Mouse (Mus musculus) heart, embryonic 10.5 days (tissue): Measurements from ENCODE around the gene Gm42906. TPM values are rescaled to one million over a fixed set of nuclear protein-coding genes. Genes with fewer than 3 reads are reported as not detected.

Experiments
- DNase-seq: peaks from one replicate; pipeline ENCODE4 v3.0.0-alpha.2; 2017; ENCODE audit warnings: low spot score
- H3K27ac ChIP-seq: fragments of 300-500 bp; sonication (generic); 2 replicates; pipeline ENCODE4 v1.5.1; 2016; ENCODE audit warnings: mild to moderate bottlenecking
- H3K27me3 ChIP-seq: fragments of 300-500 bp; sonication (generic); 2 replicates; pipeline ENCODE4 v1.6.1; 2016; ENCODE audit warnings: mild to moderate bottlenecking; ENCODE audit not compliant: poor library complexity, insufficient read depth, severe bottlenecking
- H3K36me3 ChIP-seq: fragments of 300-500 bp; sonication (generic); 2 replicates; pipeline ENCODE4 v1.6.1; 2016; ENCODE audit warnings: mild to moderate bottlenecking, moderate library complexity
- H3K4me1 ChIP-seq: fragments of 300-500 bp; sonication (generic); 2 replicates; pipeline ENCODE4 v1.6.1; 2016; ENCODE audit warnings: mild to moderate bottlenecking
- H3K4me3 ChIP-seq: fragments of 300-500 bp; sonication (generic); 2 replicates; pipeline ENCODE4 v1.5.1; 2016; ENCODE audit warnings: mild to moderate bottlenecking, moderate library complexity
- H3K9me3 ChIP-seq: fragments of 300-500 bp; sonication (generic); 2 replicates; pipeline ENCODE4 v1.6.1; 2016; ENCODE audit warnings: mild to moderate bottlenecking, moderate library complexity
- WGBS: fragments of 180-500 bp; shearing (Covaris S2); methylation state at CpG from one replicate; pipeline ENCODE4 v1.1.7; 2016; 5-methylcytosine and 5-hydroxymethylcytosine counted together
- polyA plus RNA-seq: library from polyadenylated mRNA; unstranded; fragments of >200 nt; fragmentation: Nextera tagmentation; extraction: Ambion mirVana; gene quantifications from 2 replicates; pipeline ENCODE4 v1.2.1, GENCODE M21; 2016

The Gm42906 gene
- polyA plus RNA-seq, 1 experiment from 2014 or later, result not detected

DNA sequence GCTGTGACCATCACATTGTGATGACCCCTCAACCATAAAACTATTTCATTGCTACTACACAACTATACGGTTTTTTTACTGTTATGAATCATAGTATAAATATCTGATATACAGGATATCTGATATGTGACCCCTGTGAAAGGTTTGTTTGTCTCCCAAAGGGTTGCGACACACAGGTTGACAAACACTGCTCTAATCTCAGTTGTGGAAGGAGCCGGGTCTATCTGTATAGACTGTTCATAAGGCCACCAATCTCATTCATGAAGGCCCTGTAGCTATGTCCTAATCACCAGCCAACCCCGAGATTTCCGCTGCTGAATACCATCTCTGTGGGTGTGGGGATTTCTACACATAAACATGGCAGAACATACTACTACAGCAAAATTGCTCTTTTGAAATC lies 157.1 kb downstream of the Gm42906 start:
- 84% methylated on average over 5 of the region's 5 CpGs for WGBS
- no peak overlapping the region for H3K27ac ChIP-seq
- no peaks in the 10 kb centered on the region for H3K36me3 ChIP-seq
- no peaks in the 10 kb centered on the region for H3K4me1 ChIP-seq
- H3K4me3 ChIP-seq, result no peak overlapping the region
- H3K27me3 ChIP-seq, result no peaks in the 10 kb centered on the region
- H3K9me3 ChIP-seq, result no peaks in the 10 kb centered on the region
- DNase-seq, result no peak

DNA sequence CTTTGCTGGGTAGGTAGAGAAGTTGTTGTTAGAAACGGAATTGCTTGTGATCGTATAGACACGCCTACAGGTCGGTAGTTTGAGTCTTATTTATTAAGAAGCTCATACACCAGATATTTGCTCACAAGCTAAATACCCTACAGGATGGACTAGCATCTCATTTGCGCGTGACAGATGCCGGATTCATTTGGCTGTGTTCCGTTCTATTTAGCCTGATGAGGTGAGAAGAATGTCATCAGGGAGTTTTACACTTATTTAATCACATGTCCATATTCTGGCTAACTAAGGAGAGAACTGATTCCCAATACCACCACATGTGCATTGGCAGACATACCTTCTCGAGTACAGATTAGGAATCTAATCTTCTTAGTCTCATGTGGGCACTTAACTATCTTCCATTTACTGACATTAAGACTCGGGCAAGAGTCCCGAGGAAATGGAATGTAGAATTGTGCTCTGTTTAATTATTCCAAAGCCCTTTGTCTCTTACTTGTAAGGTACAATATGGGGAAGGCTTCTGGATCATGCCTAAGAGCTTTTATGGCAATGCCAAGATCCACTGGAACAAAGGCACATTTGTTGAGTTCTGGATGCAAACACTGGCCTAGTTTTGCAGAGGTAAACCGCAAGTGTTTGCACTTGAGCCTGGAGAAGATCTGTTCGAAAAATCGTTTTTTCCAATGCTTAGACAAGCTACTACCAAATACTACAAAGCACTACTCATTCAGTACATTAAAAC lies 160.9 kb downstream of the Gm42906 start:
- DNase-seq, result no peak
- Histone ChIP-seq H3K27me3 (no peaks in the 10 kb centered on the region), H3K9me3 (no peaks in the 10 kb centered on the region), H3K36me3 (no peaks in the 10 kb centered on the region), H3K4me3 (no peak overlapping the region), H3K4me1 (no peaks in the 10 kb centered on the region), H3K27ac (no peak overlapping the region)
- WGBS, result 80% methylated on average over 14 of the region's 14 CpGs

DNA sequence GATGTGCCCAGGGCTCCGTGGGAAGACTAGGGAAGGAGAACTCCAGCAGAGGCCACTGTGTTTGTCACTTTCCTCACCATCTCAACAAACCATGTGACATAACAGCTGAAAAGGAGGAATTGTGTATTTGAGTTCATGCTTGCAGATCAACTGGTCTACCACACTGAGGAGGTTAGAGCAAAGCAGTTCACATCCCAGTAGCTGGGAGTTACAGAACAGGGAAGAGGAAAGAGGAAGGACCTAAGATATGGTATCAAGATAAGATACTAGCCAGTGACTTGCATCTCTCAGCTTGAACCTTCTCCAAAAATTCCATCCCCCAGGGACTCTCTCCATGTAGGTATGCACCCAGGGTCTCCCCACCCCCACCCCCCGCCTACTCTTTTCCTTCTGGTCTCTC lies 166.4 kb downstream of the Gm42906 start:
- no peak overlapping the region for H3K27ac ChIP-seq
- no peaks in the 10 kb centered on the region for H3K4me1 ChIP-seq
- H3K27me3 ChIP-seq, result no peaks in the 10 kb centered on the region; the same call in 1 of the 2 replicates
- H3K9me3 ChIP-seq, result no peaks in the 10 kb centered on the region
- 68% methylated on average over 2 of the region's 2 CpGs for WGBS
- H3K4me3 ChIP-seq, result no peak overlapping the region
- no peak for DNase-seq
- H3K36me3 ChIP-seq, result no peaks in the 10 kb centered on the region

DNA sequence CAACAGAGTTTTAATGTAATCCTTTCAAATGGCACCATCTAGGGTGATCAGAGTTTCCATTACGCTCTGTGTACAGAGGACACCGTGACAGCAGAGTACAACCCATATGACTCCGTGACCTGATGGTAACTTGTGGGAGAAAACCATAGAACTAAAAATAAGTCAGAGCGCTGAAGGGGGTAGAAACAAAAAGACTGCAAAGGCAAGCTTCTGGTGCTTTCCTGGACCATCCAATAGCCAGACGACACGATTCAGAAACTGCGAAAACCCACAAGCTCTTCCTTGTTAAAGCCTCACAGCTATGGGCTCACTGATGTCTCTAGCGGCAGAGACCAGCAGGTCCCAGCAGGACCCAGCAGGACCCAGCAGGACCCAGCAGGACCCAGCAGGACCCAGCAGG lies 175.8 kb downstream of the Gm42906 start:
- H3K4me3 ChIP-seq, result no peak overlapping the region
- 52% methylated on average over 8 of the region's 8 CpGs for WGBS
- H3K27me3 ChIP-seq, result 0 out of 2 replicates have a peak, but pooled peaks cover 7% of the 10 kb centered on the region
- peaks cover 19% of the 10 kb centered on the region for H3K4me1 ChIP-seq
- DNase-seq, result no peak
- H3K36me3 ChIP-seq, result no peaks in the 10 kb centered on the region
- no peak overlapping the region for H3K27ac ChIP-seq
- no peaks in the 10 kb centered on the region for H3K9me3 ChIP-seq

DNA sequence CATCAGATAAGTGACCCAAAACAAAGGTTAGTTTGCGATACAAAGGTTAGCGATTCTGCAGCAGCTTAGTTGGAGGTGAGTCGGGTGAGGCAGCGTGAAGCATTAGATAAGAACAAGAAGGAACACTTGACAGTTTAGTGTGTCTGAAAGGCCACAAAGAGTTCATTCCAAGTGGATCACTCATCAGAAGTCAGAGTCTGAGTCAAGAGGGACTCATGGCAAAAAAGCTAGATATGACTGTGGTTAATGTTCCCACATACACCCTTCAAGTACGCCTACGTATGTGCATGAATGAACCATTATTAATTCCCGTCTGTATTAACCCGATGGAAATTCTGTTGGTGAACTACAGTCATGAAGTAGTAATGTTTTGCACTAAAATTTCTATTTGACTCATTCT lies 176.3 kb downstream of the Gm42906 start:
- Histone ChIP-seq H3K27me3 (0 out of 2 replicates have a peak, but pooled peaks cover 7% of the 10 kb centered on the region), H3K9me3 (no peaks in the 10 kb centered on the region), H3K4me3 (no peak overlapping the region), H3K27ac (no peak overlapping the region), H3K4me1 (peaks cover 23% of the 10 kb centered on the region), H3K36me3 (no peaks in the 10 kb centered on the region)
- no peak for DNase-seq
- WGBS, result 53% methylated on average over 8 of the region's 8 CpGs

DNA sequence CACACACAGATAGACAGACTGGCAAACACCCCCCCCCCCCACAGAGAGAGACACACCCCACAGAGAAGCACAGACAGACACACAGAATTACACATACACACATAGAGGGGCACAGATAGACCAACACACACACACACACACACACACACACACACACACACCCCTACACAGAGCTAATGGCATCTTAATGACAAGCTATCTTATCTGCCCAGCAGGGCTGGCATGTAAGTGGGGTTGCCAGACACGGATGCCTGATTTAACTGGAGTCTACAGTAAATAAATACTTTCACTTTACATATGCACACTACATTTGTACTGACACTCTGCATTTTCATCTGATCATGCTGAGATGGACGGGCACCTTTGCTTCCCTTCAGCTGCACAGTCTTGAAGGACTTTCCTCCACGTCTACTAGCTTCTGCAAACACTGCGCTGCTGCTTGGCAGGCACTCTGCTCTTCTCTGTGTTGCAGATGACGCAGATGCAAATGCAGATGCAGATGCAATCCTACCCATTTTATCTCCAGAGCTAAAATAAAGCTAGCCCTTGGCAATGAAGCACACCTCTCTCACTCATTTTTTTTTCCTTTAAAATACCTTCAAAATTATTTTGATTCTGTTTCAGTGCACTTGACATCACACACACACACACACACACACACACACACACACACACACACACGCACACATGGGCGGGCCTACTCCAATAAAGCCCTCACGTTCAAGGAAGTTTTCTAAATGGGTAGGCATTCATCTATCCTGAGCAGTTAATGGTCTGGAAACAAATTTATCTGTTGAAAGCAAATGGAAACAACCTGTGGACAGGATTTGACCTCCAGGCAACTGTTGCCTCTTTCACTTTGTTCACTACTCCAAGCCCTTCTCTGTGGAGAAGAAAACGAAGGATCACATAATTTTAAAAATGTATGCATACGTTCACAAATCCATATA lies 179.0 kb downstream of the Gm42906 start:
- peak; percentile 50 for DNase-seq
- Histone ChIP-seq H3K27me3 (0 out of 2 replicates have a peak, but pooled peaks cover 13% of the 10 kb centered on the region), H3K4me1 (peaks cover 24% of the 10 kb centered on the region), H3K27ac (no peak overlapping the region), H3K36me3 (no peaks in the 10 kb centered on the region), H3K9me3 (no peaks in the 10 kb centered on the region), H3K4me3 (no peak overlapping the region)
- WGBS, result 58% methylated on average over 10 of the region's 10 CpGs

DNA sequence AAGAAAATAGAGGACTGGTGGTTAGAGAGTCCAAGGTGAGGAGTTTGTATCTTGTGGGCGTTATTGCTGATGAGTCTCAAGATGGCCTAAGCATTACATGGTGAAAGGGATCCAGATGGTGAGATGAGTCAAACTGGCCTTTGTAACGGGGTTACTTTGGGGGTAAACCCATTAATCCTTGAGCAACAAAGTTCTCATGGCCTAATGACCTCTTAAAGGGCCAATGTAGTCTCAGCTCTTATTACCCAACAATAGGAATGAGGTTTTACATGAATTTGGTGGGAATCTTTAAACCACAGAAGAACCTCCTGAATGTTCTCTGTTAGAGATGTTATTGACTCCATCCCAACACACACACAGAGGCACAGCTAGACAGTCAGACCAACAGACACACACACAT lies 179.9 kb downstream of the Gm42906 start:
- DNase-seq, result no peak
- Histone ChIP-seq H3K4me3 (no peak overlapping the region), H3K27ac (peak overlapping the region; percentile 65; the same call in 1 of the 2 replicates), H3K4me1 (peaks cover 24% of the 10 kb centered on the region), H3K27me3 (0 out of 2 replicates have a peak, but pooled peaks cover 13% of the 10 kb centered on the region), H3K36me3 (no peaks in the 10 kb centered on the region), H3K9me3 (no peaks in the 10 kb centered on the region)
- 70% methylated on average over 2 of the region's 2 CpGs for WGBS

DNA sequence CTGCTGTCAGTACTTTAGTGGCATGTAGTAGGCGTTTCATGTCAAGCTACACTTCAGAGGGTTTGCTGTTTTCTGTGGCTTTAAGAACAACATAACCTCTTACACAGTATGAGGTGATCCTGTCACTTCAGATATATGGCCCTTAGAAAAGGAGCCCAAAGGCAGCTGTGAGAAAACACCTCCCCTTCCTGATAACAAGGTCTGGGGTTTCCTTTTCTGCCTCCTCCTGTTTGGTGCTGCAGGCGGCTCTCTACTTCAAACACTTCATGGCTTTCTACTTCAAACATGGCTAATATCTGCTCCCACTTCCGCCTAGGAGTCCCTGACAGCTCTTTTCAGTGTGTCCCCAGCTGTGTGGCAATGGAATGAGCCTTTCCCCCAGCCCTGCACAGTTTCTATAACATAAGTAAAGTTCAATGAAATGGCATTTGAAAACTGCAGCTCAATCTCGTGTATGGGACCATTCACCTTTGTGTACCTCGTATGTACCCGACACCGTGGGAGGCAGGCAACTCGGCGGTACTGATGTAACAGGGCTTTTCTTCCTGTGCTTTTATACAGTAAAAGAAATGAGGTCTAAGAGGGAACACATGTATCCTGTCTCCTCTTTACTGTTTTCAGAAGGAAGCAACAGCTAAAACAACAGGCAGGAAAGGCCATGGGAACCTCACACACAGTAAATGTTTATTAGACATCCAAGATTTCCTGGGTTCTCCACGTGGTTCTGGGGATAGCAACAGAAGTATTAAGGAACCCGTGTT lies 180.7 kb downstream of the Gm42906 start:
- peaks cover 24% of the 10 kb centered on the region for H3K4me1 ChIP-seq
- H3K4me3 ChIP-seq, result no peak overlapping the region; the same call in 1 of the 2 replicates
- H3K9me3 ChIP-seq, result no peaks in the 10 kb centered on the region
- H3K27ac ChIP-seq, result peak overlapping the region; percentile 65
- 0 out of 2 replicates have a peak, but pooled peaks cover 13% of the 10 kb centered on the region for H3K27me3 ChIP-seq
- 33% methylated on average over 11 of the region's 11 CpGs for WGBS
- peak; percentile 75 for DNase-seq
- H3K36me3 ChIP-seq, result no peaks in the 10 kb centered on the region

DNA sequence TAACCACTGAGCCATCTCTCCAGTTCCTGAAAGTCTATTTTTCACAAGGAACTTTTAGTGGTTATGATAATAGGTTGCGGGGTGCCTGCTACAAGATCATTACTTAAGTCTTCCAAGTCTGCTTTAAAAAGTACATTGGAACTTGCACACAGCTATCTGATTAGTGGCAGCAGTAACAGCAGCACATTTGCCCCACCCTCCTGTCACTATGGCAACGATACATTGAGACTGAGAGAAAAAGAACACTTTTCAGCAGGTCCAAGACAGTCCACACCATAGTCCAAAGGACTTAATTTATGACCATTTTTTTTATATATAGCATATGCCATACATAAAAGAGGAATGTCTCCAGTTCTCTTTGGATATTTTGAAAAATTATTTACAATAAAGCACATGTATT lies 181.7 kb downstream of the Gm42906 start:
- Histone ChIP-seq H3K36me3 (no peaks in the 10 kb centered on the region), H3K4me3 (no peak overlapping the region), H3K27ac (no peak overlapping the region), H3K27me3 (0 out of 2 replicates have a peak, but pooled peaks cover 13% of the 10 kb centered on the region), H3K9me3 (no peaks in the 10 kb centered on the region), H3K4me1 (peaks cover 24% of the 10 kb centered on the region)
- WGBS, result 80% methylated on average over 2 of the region's 2 CpGs
- DNase-seq, result peak; percentile 31

DNA sequence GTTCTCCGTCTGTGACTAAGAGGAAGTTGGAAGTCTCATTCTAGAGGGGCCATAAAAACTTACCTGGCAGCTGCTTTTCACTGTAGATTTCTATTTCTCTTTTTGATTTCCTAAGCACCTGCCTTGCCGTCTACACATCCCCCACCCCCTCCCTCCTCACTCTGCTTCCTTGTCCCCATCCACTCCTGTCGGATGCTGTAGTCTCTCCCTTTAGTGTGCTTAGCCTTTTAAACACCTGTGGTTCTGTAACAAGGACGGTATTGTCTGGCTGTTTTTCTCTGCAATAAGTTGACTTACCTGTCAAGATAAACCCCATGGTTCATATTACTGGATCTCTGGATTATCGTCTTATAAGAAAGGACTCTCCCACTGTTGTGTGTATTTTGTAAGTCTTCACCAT lies 182.4 kb downstream of the Gm42906 start:
- no peak overlapping the region for H3K4me3 ChIP-seq
- 87% methylated on average over 5 of the region's 5 CpGs for WGBS
- no peaks in the 10 kb centered on the region for H3K36me3 ChIP-seq
- H3K27me3 ChIP-seq, result 0 out of 2 replicates have a peak, but pooled peaks cover 13% of the 10 kb centered on the region
- H3K9me3 ChIP-seq, result no peaks in the 10 kb centered on the region
- DNase-seq, result peak; percentile 7
- peaks cover 24% of the 10 kb centered on the region for H3K4me1 ChIP-seq
- no peak overlapping the region for H3K27ac ChIP-seq

DNA sequence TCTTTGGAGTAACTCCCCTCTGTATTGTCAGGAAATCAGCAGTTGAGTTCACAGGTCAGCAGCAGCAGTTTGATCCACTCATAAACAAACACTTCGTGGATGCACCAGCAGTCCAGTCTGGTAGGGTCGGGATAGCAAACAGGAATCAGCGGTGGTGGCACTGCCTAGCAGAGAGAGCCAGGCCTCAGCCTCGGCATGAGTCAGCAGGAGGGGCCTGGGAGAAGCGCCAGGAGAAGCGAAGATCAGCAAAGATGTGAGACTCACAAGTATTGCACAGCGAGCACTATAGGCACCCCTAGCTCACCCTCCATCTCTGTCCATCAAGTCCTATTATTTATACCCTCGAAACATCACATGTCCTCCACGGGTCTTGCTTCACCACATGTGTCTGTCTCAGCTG lies 189.2 kb downstream of the Gm42906 start:
- peak; percentile 56 for DNase-seq
- Histone ChIP-seq H3K36me3 (no peaks in the 10 kb centered on the region), H3K27me3 (peaks cover 15% of the 10 kb centered on the region; the same call in 1 of the 2 replicates), H3K9me3 (no peaks in the 10 kb centered on the region), H3K4me3 (no peak overlapping the region), H3K4me1 (no peaks in the 10 kb centered on the region; the same call in 1 of the 2 replicates), H3K27ac (no peak overlapping the region)
- WGBS, result 85% methylated on average over 9 of the region's 9 CpGs

DNA sequence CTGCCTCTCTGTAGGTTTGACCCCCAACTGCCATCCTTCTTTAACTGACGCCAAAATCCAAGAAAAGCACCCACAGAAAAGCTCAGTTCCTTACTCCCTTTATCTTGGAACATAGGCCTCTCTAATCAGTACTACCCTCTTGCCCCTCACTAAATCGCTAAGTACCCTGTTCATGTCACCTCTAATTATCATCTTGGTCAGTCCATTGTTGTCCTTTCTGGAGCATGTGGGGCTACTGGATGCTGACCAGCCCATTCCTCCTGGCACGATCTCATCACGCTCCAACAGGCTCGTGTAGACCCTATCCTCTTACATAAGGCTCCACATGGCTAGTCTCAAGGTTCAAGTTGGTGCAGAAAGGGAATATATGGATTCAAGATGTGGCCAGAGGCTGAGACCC lies 191.6 kb downstream of the Gm42906 start:
- no peaks in the 10 kb centered on the region for H3K9me3 ChIP-seq
- H3K27me3 ChIP-seq, result peaks cover 24% of the 10 kb centered on the region
- H3K36me3 ChIP-seq, result no peaks in the 10 kb centered on the region
- peaks cover 9% of the 10 kb centered on the region for H3K4me1 ChIP-seq
- DNase-seq, result no peak
- no peak overlapping the region for H3K27ac ChIP-seq
- H3K4me3 ChIP-seq, result no peak overlapping the region
- WGBS, result 69% methylated on average over 5 of the region's 5 CpGs
